Mouse (Mus musculus): ENCODE measurements around the gene Fchsd2.

GRCm38 (mm10) chr7:101089242-101089641, 3.4 kb upstream of the Fchsd2 start:
- TF ChIP-seq CTCF (IDR thresholded peaks at IDR 0.05; ENCODE audit: insufficient read depth, low read length): no peak
- TF ChIP-seq POLR2A (IDR thresholded peaks at IDR 0.05; ENCODE audit: borderline replicate concordance, extremely low read depth, low read depth, low read length): no peak
